Mouse (Mus musculus) CD4-positive naive resting alpha-beta T cell, adult 57 days (primary cell): ENCODE measurements around the gene Llgl2. TPM values are rescaled to one million over a fixed set of nuclear protein-coding genes. Genes with fewer than 3 reads are reported as not detected.

Experiments used
- total RNA-seq: library from RNA; stranded (reverse); gene quantifications from one replicate; pipeline ENCODE4 v1.2.4, GENCODE M21; 2023

Gene Llgl2
- total RNA-seq: 25.2 TPM

DNA sequence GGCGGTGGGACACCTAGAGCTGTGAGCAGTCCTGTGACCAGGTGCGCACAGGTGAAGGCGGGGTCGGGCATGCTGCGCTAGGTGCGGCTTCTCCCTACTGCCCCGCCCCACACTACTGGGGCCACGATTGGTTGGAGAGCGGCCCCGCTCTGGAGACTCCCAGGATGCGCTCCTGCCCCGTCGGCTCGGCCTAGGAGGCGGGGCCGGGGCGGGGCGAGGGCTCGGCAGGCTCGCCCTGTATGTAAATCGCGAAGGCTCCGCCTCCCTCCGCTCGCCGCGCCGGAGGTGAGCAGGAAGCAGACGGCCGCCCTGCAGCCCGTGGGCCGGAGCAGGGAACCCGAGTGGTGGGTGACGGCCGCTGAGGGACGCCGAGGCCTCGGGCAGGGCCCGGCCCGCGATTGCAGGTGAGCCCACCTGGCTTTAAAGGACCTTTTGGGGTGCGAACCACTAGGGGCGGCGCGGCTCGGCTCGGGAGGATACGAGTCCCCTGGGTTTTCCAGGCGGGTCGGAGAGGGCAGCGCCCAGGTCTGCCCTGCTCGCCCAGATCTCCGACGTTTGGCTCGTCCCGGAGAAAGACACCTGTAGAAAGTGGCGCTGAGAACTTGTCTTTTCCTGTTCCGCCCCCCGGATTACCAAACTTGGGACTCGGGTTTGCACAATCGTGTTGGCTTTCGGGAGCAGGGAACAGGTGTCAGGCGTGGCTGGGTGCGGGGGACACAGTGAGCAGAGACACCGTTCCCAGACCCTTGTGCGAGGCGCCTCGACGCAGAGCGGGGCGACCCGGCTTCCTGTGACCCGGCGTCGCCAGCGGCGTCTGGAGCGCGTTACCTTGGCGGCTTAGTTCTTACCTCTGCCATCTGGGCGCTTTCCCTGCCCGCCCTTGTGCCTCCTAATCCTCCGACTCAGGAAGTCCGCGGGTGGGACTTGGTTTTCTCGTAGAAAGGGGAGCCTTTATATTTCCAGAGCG, at the start of gene Llgl2:
TSS of gene Llgl2 (plus strand) at position 276 of the 967 bp plus-strand sequence.

DNA sequence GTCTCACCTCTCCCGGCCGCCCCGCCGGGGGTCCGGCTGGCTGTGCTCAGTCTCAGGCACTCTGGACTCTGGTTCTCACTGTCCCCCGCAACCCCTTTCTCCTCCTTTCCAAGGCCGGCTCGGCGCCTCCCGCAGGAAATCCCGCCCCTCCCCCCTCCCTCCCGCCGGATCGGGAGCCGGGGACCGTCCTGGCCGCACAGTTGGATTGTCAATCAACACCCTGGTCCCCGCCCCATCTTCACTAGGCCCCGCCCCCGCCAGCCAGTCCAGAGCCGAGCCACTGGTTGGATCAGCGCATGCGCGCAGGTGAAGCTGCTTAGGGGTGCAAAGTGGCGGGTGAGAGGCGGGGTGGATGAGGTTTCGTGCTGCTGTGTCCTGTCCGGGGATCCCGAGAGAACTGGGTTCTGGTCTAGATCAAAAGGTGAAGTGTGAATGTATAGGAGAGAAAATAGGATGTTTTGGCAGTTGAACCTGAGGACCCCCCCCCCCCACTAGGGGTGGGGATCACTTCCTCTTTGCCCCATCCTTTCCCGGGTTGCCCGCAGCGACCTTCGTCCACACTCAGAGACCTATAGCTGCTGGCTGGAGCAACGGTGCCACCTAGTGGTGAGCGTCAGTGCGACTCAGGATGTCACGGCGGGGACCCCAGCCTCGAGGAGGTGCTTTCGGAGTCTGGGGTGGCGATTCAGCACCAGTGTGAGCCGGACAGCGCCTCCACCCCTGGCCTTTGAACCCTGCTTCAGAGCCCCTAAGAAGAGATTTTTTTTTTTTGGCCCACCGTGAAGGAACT, 10.1 kb upstream of the Llgl2 start, which contains the start of gene Caskin2:
TSS of gene Caskin2 (minus strand) at position 133 of the 790 bp plus-strand sequence.

DNA sequence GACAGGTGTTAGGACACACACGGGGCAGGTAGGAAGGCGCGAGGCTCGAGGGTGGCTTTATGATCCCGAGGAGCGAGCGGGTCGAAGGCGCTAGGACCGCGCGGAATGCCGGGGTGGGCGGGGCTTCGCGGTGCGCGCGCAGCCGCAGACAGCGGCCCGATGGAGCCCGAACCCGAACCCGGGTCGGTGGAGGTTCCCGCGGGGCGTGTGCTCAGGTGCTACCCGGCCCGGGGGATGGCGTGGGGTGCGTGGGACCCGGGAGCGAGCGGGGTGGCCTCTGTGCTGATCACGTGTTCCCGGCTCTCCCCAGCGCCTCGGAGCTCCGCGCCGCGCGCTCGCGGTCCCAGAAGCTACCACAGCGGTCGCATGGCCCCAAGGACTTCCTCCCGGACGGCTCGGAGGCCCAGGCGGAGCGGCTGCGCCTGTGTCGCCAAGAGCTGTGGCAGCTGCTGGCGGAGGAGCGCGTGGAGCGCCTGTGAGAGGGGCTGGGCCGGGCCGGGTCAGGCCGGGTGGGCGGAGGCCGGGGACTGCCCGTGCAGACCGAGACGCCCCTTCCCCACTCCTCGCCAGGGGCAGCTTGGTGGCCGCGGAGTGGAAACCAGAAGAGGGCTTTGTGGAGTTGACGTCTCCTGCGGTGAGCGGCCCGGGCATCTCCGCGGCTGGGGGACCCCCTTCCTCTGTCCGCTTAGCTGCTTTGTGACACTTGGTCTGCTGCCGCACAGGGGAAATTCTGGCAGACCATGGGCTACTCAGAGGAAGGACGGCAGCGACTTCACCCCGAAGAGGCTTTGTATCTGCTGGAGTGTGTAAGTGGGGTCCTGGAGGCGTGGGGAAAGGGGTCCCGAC, 9.0 kb upstream of the Llgl2 start, which contains the start of gene Tsen54:
TSS of gene Tsen54 (plus strand) at position 120 of the 846 bp plus-strand sequence.

DNA sequence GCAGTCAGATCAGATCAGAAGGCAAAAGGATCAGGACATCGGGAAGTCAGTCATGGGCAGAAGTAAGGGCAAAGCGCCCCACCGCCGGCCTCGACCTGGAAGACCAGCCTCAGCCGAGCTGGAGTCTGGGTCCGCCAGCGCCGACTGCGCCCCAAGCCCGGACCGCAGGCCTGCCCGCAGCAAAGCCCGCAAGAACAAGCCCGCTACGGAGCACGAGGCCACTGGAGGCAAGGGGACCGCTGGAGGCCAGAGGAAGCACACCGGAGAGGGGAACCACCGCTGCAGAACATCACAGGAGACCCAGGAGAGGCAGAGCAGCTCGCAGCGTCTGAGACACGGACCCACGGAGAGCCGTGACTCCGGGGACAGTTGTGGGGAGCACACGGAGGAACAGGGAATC, 34.5 kb downstream of the Llgl2 start, which contains the start of gene Myo15b:
TSS of gene Myo15b (plus strand) at position 53 of the 400 bp plus-strand sequence.

DNA sequence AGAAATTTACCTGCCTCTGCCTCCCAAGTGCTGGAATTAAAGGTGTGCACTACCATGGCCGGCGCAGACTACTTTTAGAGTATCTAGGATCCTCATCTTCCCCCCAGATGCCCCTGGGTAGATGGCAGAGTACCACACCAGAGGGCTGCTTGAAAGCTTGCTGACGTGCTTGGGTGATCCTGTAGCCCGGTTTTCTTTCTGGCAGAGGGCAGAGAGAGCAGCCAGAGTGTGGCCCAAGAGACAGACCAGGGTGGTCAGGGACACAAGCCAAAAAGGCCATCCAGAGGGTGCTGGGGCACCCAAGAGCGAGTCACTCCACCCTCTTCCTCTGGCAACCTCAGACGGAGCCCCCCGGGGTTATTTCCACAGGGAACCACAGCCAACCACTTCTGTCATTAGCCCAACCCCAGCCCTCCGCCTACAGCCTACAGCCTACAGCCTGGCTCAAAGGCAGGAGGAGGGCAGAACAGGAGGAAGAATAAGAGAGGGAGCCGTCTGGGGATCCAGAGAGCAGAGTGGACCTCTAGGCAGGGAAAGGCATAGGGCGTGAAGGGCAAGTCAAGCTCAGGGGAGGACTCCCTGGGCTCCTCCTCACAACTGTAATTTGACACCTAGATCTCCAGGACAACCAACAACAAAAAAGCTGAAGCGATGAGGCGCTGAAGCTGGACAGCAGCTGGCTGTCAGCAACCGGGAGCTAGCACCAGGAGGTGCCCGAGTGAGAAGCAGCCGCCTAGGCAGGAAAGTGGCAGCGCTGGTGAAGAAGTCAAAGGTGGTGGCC, 75.8 kb downstream of the Llgl2 start, which contains the start of gene Smim5:
TSS of gene Smim5 (plus strand) at position 481 of the 781 bp plus-strand sequence.

Other genes with a start within 250 kb of the Llgl2 start
- gene Mrps7, start 220.1 kb upstream of the Llgl2 start, total RNA-seq: 23.9 TPM
- gene Gga3, start 220.0 kb upstream of the Llgl2 start, total RNA-seq: 117 TPM
- gene Mif4gd, start 211.1 kb upstream of the Llgl2 start, total RNA-seq: 79.5 TPM
- 49.7 TPM for gene Slc25a19, start 195.8 kb upstream of the Llgl2 start, total RNA-seq
- 156 TPM for gene Grb2, start 115.5 kb upstream of the Llgl2 start, total RNA-seq
- 71.8 TPM for gene Tmem94, start 58.6 kb upstream of the Llgl2 start, total RNA-seq
- gene Caskin2, start 10.4 kb upstream of the Llgl2 start, total RNA-seq: 2.3 TPM
- 18.7 TPM for gene Tsen54, start 9.3 kb upstream of the Llgl2 start, total RNA-seq
- gene Myo15b, start 34.4 kb downstream of the Llgl2 start, total RNA-seq: not detected
- gene Smim5, start 75.9 kb downstream of the Llgl2 start, total RNA-seq: not detected
- gene Smim6, start 88.0 kb downstream of the Llgl2 start, total RNA-seq: not detected
- 33.5 TPM for gene Sap30bp, start 109.2 kb downstream of the Llgl2 start, total RNA-seq
- 20.7 TPM for gene Recql5, start 109.4 kb downstream of the Llgl2 start, total RNA-seq
- gene Itgb4, start 150.7 kb downstream of the Llgl2 start, total RNA-seq: 0.59 TPM
- gene Galk1, start 188.7 kb downstream of the Llgl2 start, total RNA-seq: 15.2 TPM
- gene H3f3b, start 203.9 kb downstream of the Llgl2 start, total RNA-seq: 1,631 TPM
- 58.6 TPM for gene Unk, start 206.3 kb downstream of the Llgl2 start, total RNA-seq